Mouse (Mus musculus) thymus, adult 2 months (tissue): ENCODE measurements around the gene Fgf11.

ENCODE experiments used
- CTCF ChIP-seq: fragments of 200-500 bp; IDR thresholded peaks from 2 replicates; pipeline ENCODE4 v1.5.1; 2012; ENCODE audit warnings: mild to moderate bottlenecking, control low read depth, low read length, moderate library complexity, borderline replicate concordance; ENCODE audit not compliant: control insufficient read depth, poor library complexity, insufficient read depth; ENCODE audit errors: extremely low read depth
- POLR2A ChIP-seq: fragments of 200-500 bp; IDR thresholded peaks from 2 replicates; pipeline ENCODE4 v1.6.1; 2012; ENCODE audit warnings: mild to moderate bottlenecking, low read length, control low read depth, moderate library complexity; ENCODE audit not compliant: control insufficient read depth, poor library complexity, insufficient read depth; ENCODE audit errors: extremely low read depth

GRCm38 (mm10) chr11:69751635-69752034 lies 50.0 kb downstream of the Fgf11 start:
- TF ChIP-seq CTCF (no peak), POLR2A (no peak)
